Comparison of ENCODE assay signal across 17 mouse cellular contexts in genomic region chr4:152041924-152042641, GRCm38 (mm10). TPM values are rescaled to one million over a fixed set of nuclear protein-coding genes. Genes with fewer than 3 reads are reported as not detected.
"Had no signal": no experiment of that assay in that cellular context is flagged by ENCODE, and none has a peak within 500 bp of the region (broad histone marks: within the 10 kb centered on the region; RNA-seq: fewer than 3 reads in every experiment).

No protein-coding gene starts in this region.

- H3K4me2 ChIP-seq: limb, embryonic 15.5 days; lung, embryonic 15.5 days; neural tube, embryonic 13.5 days; stomach, embryonic 15.5 days had no signal

- H3K4me3 ChIP-seq: left cerebral cortex, adult 2 months; limb, embryonic 15.5 days; lung, embryonic 15.5 days; neural tube, embryonic 13.5 days; stomach, embryonic 15.5 days had no signal

- H3K9me3 ChIP-seq: limb, embryonic 15.5 days; liver, embryonic 13.5 days; lung, embryonic 15.5 days; midbrain, embryonic 10.5 days; neural tube, embryonic 13.5 days; stomach, embryonic 15.5 days had no signal

- H3K27ac ChIP-seq: left cerebral cortex, adult 2 months; limb, embryonic 15.5 days; liver, embryonic 13.5 days; lung, embryonic 15.5 days; midbrain, embryonic 10.5 days; neural tube, embryonic 13.5 days; stomach, embryonic 15.5 days had no signal

- H3K9ac ChIP-seq: limb, embryonic 15.5 days; liver, embryonic 13.5 days; liver, postnatal 0 days; lung, embryonic 15.5 days; neural tube, embryonic 13.5 days; stomach, embryonic 15.5 days had no signal

- ATAC-seq: hindbrain, embryonic 16.5 days; inflammation-experienced regulatory T-cells, adult 6 months; intestine, postnatal 0 days; liver, postnatal 0 days; midbrain, embryonic 16.5 days had no signal

- H3K27me3 ChIP-seq: limb, embryonic 15.5 days; liver, embryonic 13.5 days; lung, embryonic 15.5 days; neural tube, embryonic 13.5 days; stomach, embryonic 15.5 days had no signal

- DNase-seq: liver, embryonic 13.5 days; liver, postnatal 0 days; lung, postnatal 14 days; retina, postnatal 1 day; right cerebral cortex, postnatal 4 days; thymus, adult 2 months; thymus, postnatal 36 days had no signal

RNA-seq across cellular contexts. Expression of gene Tas1r1, which starts 3.7 kb away (rescaled TPM):
- polyA plus RNA-seq: inflammation-experienced regulatory T-cells, adult 6 months had no signal
